Mouse (Mus musculus): Measurements from ENCODE around the gene Dupd1. TPM values are rescaled to one million over a fixed set of nuclear protein-coding genes. Genes with fewer than 3 reads are reported as not detected.
"Not testable (repeated sequence)": the region's sequence is repeated elsewhere in the genome, so short reads cannot be mapped to it uniquely, and the experiment has no call there.

Dupd1 gene
- polyA plus RNA-seq, 1 experiment: 6.3 TPM

GRCm38 (mm10) chr14:21683834-21684233 is 30.5 kb downstream of the Dupd1 start:
- no peak for TF ChIP-seq POLR2A (IDR thresholded peaks at IDR 0.05; ENCODE audit: control insufficient read depth, low read depth, low read length)
- no peak for TF ChIP-seq CTCF (IDR thresholded peaks at IDR 0.05; ENCODE audit: control insufficient read depth, insufficient read depth, insufficient replicate concordance, low read depth, low read length)
- Histone ChIP-seq H3K36me3 (ENCODE audit: control insufficient read depth, insufficient read depth, low read length) (no peaks in the 10 kb centered on the region), H3K4me3 (ENCODE audit: control insufficient read depth, low read depth, low read length) (no peak overlapping the region), H3K4me1 (ENCODE audit: control insufficient read depth, insufficient read depth, low read length) (peaks cover 11% of the 10 kb centered on the region), H3K27me3 (ENCODE audit: control insufficient read depth, insufficient read depth, low read length) (no peaks in the 10 kb centered on the region), H3K27ac (ENCODE audit: control insufficient read depth, insufficient read depth, low read depth, low read length) (no peak overlapping the region)

GRCm38 (mm10) chr14:21682681-21683129 is 31.7 kb downstream of the Dupd1 start:
- H3K4me3 ChIP-seq (ENCODE audit: control insufficient read depth, low read depth, low read length): peak overlapping the region; percentile 70
- peaks cover 11% of the 10 kb centered on the region for H3K4me1 ChIP-seq (ENCODE audit: control insufficient read depth, insufficient read depth, low read length)
- TF ChIP-seq POLR2A (IDR thresholded peaks at IDR 0.05; ENCODE audit: control insufficient read depth, low read depth, low read length) (no peak), CTCF (IDR thresholded peaks at IDR 0.05; ENCODE audit: control insufficient read depth, insufficient read depth, insufficient replicate concordance, low read depth, low read length) (no peak)
- H3K27me3 ChIP-seq (ENCODE audit: control insufficient read depth, insufficient read depth, low read length): no peaks in the 10 kb centered on the region
- no peak overlapping the region for H3K27ac ChIP-seq (ENCODE audit: control insufficient read depth, insufficient read depth, low read depth, low read length)
- no peaks in the 10 kb centered on the region for H3K36me3 ChIP-seq (ENCODE audit: control insufficient read depth, insufficient read depth, low read length)

- no peak for TF ChIP-seq POLR2A (IDR thresholded peaks at IDR 0.05; ENCODE audit: control insufficient read depth, low read depth, low read length)
- TF ChIP-seq CTCF (IDR thresholded peaks at IDR 0.05; ENCODE audit: control insufficient read depth, insufficient read depth, insufficient replicate concordance, low read depth, low read length): no peak
- Histone ChIP-seq H3K27me3 (ENCODE audit: control insufficient read depth, insufficient read depth, low read length) (no peaks in the 10 kb centered on the region), H3K4me1 (ENCODE audit: control insufficient read depth, insufficient read depth, low read length) (peaks cover 2% of the 10 kb centered on the region; the same call in 1 of the 2 replicates), H3K36me3 (ENCODE audit: control insufficient read depth, insufficient read depth, low read length) (no peaks in the 10 kb centered on the region), H3K4me3 (ENCODE audit: control insufficient read depth, low read depth, low read length) (no peak overlapping the region), H3K27ac (ENCODE audit: control insufficient read depth, insufficient read depth, low read depth, low read length) (no peak overlapping the region)
These were observed 34.7 kb downstream of the Dupd1 start for GRCm38 (mm10) chr14:21679631-21680201.

GRCm38 (mm10) chr14:21678509-21679285 is 35.7 kb downstream of the Dupd1 start:
- Histone ChIP-seq H3K4me3 (ENCODE audit: control insufficient read depth, low read depth, low read length) (no peak overlapping the region), H3K27me3 (ENCODE audit: control insufficient read depth, insufficient read depth, low read length) (no peaks in the 10 kb centered on the region), H3K27ac (ENCODE audit: control insufficient read depth, insufficient read depth, low read depth, low read length) (no peak overlapping the region), H3K36me3 (ENCODE audit: control insufficient read depth, insufficient read depth, low read length) (no peaks in the 10 kb centered on the region), H3K4me1 (ENCODE audit: control insufficient read depth, insufficient read depth, low read length) (peaks cover 2% of the 10 kb centered on the region; the same call in 1 of the 2 replicates)
- TF ChIP-seq CTCF (IDR thresholded peaks at IDR 0.05; ENCODE audit: control insufficient read depth, insufficient read depth, insufficient replicate concordance, low read depth, low read length) (peak; percentile 74; the same call in 1 of the 2 replicates), POLR2A (IDR thresholded peaks at IDR 0.05; ENCODE audit: control insufficient read depth, low read depth, low read length) (no peak)

GRCm38 (mm10) chr14:21676223-21676622 is 38.2 kb downstream of the Dupd1 start:
- Histone ChIP-seq H3K36me3 (ENCODE audit: control insufficient read depth, insufficient read depth, low read length) (no peaks in the 10 kb centered on the region), H3K4me1 (ENCODE audit: control insufficient read depth, insufficient read depth, low read length) (no peaks in the 10 kb centered on the region), H3K27me3 (ENCODE audit: control insufficient read depth, insufficient read depth, low read length) (no peaks in the 10 kb centered on the region), H3K27ac (ENCODE audit: control insufficient read depth, insufficient read depth, low read depth, low read length) (no peak overlapping the region), H3K4me3 (ENCODE audit: control insufficient read depth, low read depth, low read length) (no peak overlapping the region)
- TF ChIP-seq CTCF (IDR thresholded peaks at IDR 0.05; ENCODE audit: control insufficient read depth, insufficient read depth, insufficient replicate concordance, low read depth, low read length) (no peak), POLR2A (IDR thresholded peaks at IDR 0.05; ENCODE audit: control insufficient read depth, low read depth, low read length) (no peak)

DNA sequence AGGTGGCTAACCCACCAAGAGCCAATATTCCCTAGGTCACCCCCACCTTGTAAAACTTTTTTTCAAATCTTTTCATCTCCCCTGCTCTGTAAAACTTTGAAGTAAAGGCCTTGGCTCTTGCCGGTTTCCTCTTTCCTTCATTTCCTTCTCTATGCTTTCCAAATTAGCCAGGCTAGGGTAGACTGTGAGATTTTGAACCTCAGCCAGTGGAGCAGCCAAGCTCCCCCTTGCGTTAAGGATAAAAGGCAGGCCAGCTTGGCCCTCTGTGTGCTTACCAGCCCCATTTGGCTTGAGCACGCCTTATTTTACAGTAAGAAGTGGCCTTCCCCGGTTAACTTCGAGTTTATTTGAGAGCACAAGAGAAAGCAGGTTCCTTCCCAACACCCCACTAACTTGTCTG is 39.9 kb downstream of the Dupd1 start:
- Histone ChIP-seq H3K27ac (ENCODE audit: control insufficient read depth, insufficient read depth, low read depth, low read length) (no peak overlapping the region), H3K36me3 (ENCODE audit: control insufficient read depth, insufficient read depth, low read length) (no peaks in the 10 kb centered on the region), H3K4me3 (ENCODE audit: control insufficient read depth, low read depth, low read length) (no peak overlapping the region), H3K27me3 (ENCODE audit: control insufficient read depth, insufficient read depth, low read length) (no peaks in the 10 kb centered on the region), H3K4me1 (ENCODE audit: control insufficient read depth, insufficient read depth, low read length) (no peaks in the 10 kb centered on the region)
- TF ChIP-seq POLR2A (IDR thresholded peaks at IDR 0.05; ENCODE audit: control insufficient read depth, low read depth, low read length): no peak
- no peak for TF ChIP-seq CTCF (IDR thresholded peaks at IDR 0.05; ENCODE audit: control insufficient read depth, insufficient read depth, insufficient replicate concordance, low read depth, low read length)

DNA sequence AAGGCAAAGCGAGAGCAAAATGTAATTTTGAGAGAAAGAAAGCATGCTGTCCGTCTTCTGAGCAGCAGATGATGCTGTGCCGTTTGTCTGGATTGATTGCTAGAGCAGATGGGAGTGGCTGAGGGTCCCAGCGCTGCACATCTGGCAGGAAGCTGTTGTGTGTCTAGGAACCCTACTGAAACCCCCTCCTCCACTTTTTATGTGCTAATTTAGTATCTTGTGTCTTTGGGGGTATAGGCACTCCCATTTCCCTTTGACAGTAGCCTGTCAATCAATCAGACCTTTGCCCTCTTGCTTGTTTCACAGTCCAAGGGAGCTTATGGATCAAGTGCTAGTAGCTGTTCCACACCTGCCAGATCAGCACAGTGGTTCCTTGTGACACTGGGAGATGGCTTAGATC is 41.3 kb downstream of the Dupd1 start:
- no peaks in the 10 kb centered on the region for H3K36me3 ChIP-seq (ENCODE audit: control insufficient read depth, insufficient read depth, low read length)
- TF ChIP-seq POLR2A (IDR thresholded peaks at IDR 0.05; ENCODE audit: control insufficient read depth, low read depth, low read length): no peak
- no peak for TF ChIP-seq CTCF (IDR thresholded peaks at IDR 0.05; ENCODE audit: control insufficient read depth, insufficient read depth, insufficient replicate concordance, low read depth, low read length)
- no peaks in the 10 kb centered on the region for H3K4me1 ChIP-seq (ENCODE audit: control insufficient read depth, insufficient read depth, low read length)
- no peaks in the 10 kb centered on the region for H3K27me3 ChIP-seq (ENCODE audit: control insufficient read depth, insufficient read depth, low read length)
- no peak overlapping the region for H3K4me3 ChIP-seq (ENCODE audit: control insufficient read depth, low read depth, low read length)
- H3K27ac ChIP-seq (ENCODE audit: control insufficient read depth, insufficient read depth, low read depth, low read length): no peak overlapping the region

GRCm38 (mm10) chr14:21670422-21671006 is 43.9 kb downstream of the Dupd1 start:
- not testable (repeated sequence) for H3K4me1 ChIP-seq (ENCODE audit: control insufficient read depth, insufficient read depth, low read length); H3K36me3 ChIP-seq (ENCODE audit: control insufficient read depth, insufficient read depth, low read length); H3K4me3 ChIP-seq (ENCODE audit: control insufficient read depth, low read depth, low read length); H3K27ac ChIP-seq (ENCODE audit: control insufficient read depth, insufficient read depth, low read depth, low read length); H3K27me3 ChIP-seq (ENCODE audit: control insufficient read depth, insufficient read depth, low read length)

All from testis, adult 2 months (tissue).